8 mouse cellular contexts compared by ENCODE assay signal in the genomic region with DNA sequence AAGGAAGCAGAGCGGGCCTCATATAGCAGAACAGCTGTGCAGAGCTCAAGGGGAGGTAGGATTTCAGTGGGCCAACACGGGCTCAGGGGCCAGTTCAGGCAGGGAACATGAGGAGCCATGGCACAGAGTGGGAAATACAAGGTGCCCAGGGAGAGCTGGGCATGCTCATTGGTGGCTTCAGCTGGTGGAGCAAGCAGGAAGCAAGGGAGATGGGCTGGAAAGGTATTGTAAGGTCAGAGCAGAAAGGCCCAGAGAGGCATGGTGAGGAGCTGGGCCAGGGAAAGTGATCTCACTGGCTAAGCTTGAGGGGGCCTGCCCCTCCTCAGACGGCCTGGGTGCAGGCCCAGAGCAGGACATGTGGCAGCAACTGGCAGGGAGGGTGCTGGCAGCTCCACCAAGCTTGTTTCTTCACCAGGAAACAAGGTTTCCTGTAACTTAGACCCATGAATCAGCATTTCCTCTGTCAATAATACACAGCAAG.
DNase-seq lines count a peak whose midpoint lies in the region; ATAC-seq and TF ChIP-seq lines count a peak whose summit lies in the region.

No protein-coding gene starts in this region.

- TF ChIP-seq EP300 in lung, postnatal 0 days (IDR thresholded peaks at IDR 0.05) = peak; percentile 34; the same call in 1 of the 2 replicates

- H3K27me3 ChIP-seq in kidney, embryonic 15.5 days = no peaks in the 10 kb centered on the region
- no peaks in the 10 kb centered on the region for H3K27me3 ChIP-seq in lung, postnatal 0 days (replicated peaks; ENCODE audit: insufficient read depth, low read length)
- no peaks in the 10 kb centered on the region for H3K27me3 ChIP-seq in midbrain, embryonic 11.5 days (ENCODE audit: control insufficient read depth, insufficient read depth, low read length)

- peak; percentile 40 for DNase-seq in urinary bladder, adult 2 months (ENCODE audit: low spot score)
- DNase-seq in urinary bladder, postnatal 4 days (ENCODE audit: low spot score in 2 of 2) = no peak
- peak; percentile 63 for DNase-seq in lung, postnatal 0 days (ENCODE audit: low spot score)
- DNase-seq in urinary bladder, postnatal 25 days (ENCODE audit: low spot score) = peak; percentile 13
- no peak for DNase-seq in cerebellum, adult 9-10 months
- no peak for DNase-seq in midbrain, embryonic 11.5 days (ENCODE audit: low spot score, missing footprints)

- H3K4me1 ChIP-seq in kidney, embryonic 15.5 days = peaks cover 6% of the 10 kb centered on the region
- H3K4me1 ChIP-seq in lung, postnatal 0 days (ENCODE audit: insufficient read depth, low read depth, low read length) = no peaks in the 10 kb centered on the region
- H3K4me1 ChIP-seq in midbrain, embryonic 11.5 days (ENCODE audit: control insufficient read depth, insufficient read depth, low read length) = no peaks in the 10 kb centered on the region

- no peak overlapping the region for H3K27ac ChIP-seq in kidney, embryonic 15.5 days
- H3K27ac ChIP-seq in lung, postnatal 0 days (ENCODE audit: low read length) = no peak overlapping the region
- H3K27ac ChIP-seq in midbrain, embryonic 11.5 days (ENCODE audit: low read depth, low read length) = no peak overlapping the region

- no peaks in the 10 kb centered on the region for H3K9me3 ChIP-seq in kidney, embryonic 15.5 days (replicated peaks)
- no peaks in the 10 kb centered on the region for H3K9me3 ChIP-seq in lung, postnatal 0 days (ENCODE audit: low read length)
- H3K9me3 ChIP-seq in midbrain, embryonic 11.5 days (ENCODE audit: control insufficient read depth, low read length) = no peaks in the 10 kb centered on the region

- no peaks in the 10 kb centered on the region for H3K36me3 ChIP-seq in kidney, embryonic 15.5 days
- no peaks in the 10 kb centered on the region for H3K36me3 ChIP-seq in lung, postnatal 0 days (ENCODE audit: insufficient read depth, low read length)
- H3K36me3 ChIP-seq in midbrain, embryonic 11.5 days (ENCODE audit: control insufficient read depth, insufficient read depth, low read length) = no peaks in the 10 kb centered on the region

- ATAC-seq in granulocyte monocyte progenitor cell, adult 5-6 weeks (replicated peaks; ENCODE audit: poor library complexity, severe bottlenecking) = peak; percentile 84
- 0 out of 2 replicates have a peak, but pooled peaks have one; percentile 29 for ATAC-seq in kidney, embryonic 15.5 days (replicated peaks; ENCODE audit: low FRiP score)
- ATAC-seq in lung, postnatal 0 days = peak; percentile 84
- no peak for ATAC-seq in midbrain, embryonic 11.5 days (ENCODE audit: low FRiP score)

- H3K9ac ChIP-seq in kidney, embryonic 15.5 days = no peak overlapping the region
- no peak overlapping the region for H3K9ac ChIP-seq in lung, postnatal 0 days (replicated peaks; ENCODE audit: low read depth)
- no peak overlapping the region for H3K9ac ChIP-seq in midbrain, embryonic 11.5 days (ENCODE audit: low read length)

- WGBS in kidney, embryonic 15.5 days = 57% methylated on average over 3 of the region's 3 CpGs
- 53% methylated on average over 3 of the region's 3 CpGs for WGBS in lung, postnatal 0 days
- 83% methylated on average over 3 of the region's 3 CpGs for WGBS in midbrain, embryonic 11.5 days

- no peak for TF ChIP-seq CTCF in lung, postnatal 0 days (IDR thresholded peaks at IDR 0.05)

- no peak overlapping the region for H3K4me3 ChIP-seq in kidney, embryonic 15.5 days (replicated peaks)
- no peak overlapping the region for H3K4me3 ChIP-seq in lung, postnatal 0 days (ENCODE audit: low read depth, low read length)
- H3K4me3 ChIP-seq in midbrain, embryonic 11.5 days (ENCODE audit: low read depth, low read length) = no peak overlapping the region

- no peak overlapping the region for H3K4me2 ChIP-seq in kidney, embryonic 15.5 days
- no peak overlapping the region for H3K4me2 ChIP-seq in lung, postnatal 0 days (replicated peaks; ENCODE audit: low read depth, low read length)
- H3K4me2 ChIP-seq in midbrain, embryonic 11.5 days = no peak overlapping the region

Comparison
In these comparisons a context has a peak if more than half of its experiments do, and no peak if none do; other contexts are left out.
1. DNase-seq: peak in urinary bladder, adult 2 months (single experiment), lung, postnatal 0 days (single experiment) and urinary bladder, postnatal 25 days (single experiment); none in urinary bladder, postnatal 4 days (0 of 2), cerebellum, adult 9-10 months (single experiment) and midbrain, embryonic 11.5 days (single experiment).